Mouse (Mus musculus) heart, postnatal 14 days (tissue): ENCODE data around the gene Cyp26b1. TPM values are rescaled to one million over a fixed set of nuclear protein-coding genes. Genes with fewer than 3 reads are reported as not detected.

Source experiments
- DNase-seq, 2 experiments: peaks; one replicate each; pipeline ENCODE4 v3.0.0; 2021 to 2022
- intact Hi-C: fragments of 180-260 bp; cut with DNase I; formaldehyde crosslinking; loops from one replicate; pipeline ENCODE4 v1.15.1; 2025
- total RNA-seq, 2 experiments: library from RNA; stranded (reverse); gene quantifications; 2 replicates each; pipeline ENCODE4 v1.2.3; 2021

The Cyp26b1 gene
- total RNA-seq, 2 experiments from 2014 or later = 2.1 to 2.7 TPM

GRCm38 (mm10) chr6:84568880-84569279 lies 24.8 kb downstream of the Cyp26b1 start:
- intact Hi-C loops = no loop called here
- no peak for DNase-seq

GRCm38 (mm10) chr6:84567696-84568095 lies 26.0 kb downstream of the Cyp26b1 start:
- DNase-seq = no peak
- intact Hi-C loops = no loop called here

- DNase-seq = no peak
- intact Hi-C loops = no loop called here
These were observed 26.9 kb downstream of the Cyp26b1 start for GRCm38 (mm10) chr6:84566825-84567224.

GRCm38 (mm10) chr6:84565245-84565644 lies 28.5 kb downstream of the Cyp26b1 start:
- DNase-seq = no peak
- intact Hi-C loops = no loop called here

- DNase-seq = no peak
- intact Hi-C loops = no loop called here
These were observed 30.8 kb downstream of the Cyp26b1 start for GRCm38 (mm10) chr6:84562948-84563347.

- intact Hi-C loops = no loop called here
- DNase-seq = no peak
These were observed 32.5 kb downstream of the Cyp26b1 start for GRCm38 (mm10) chr6:84561171-84561570.

- no peak for DNase-seq
- intact Hi-C loops = no loop called here
These were observed 43.8 kb downstream of the Cyp26b1 start for GRCm38 (mm10) chr6:84549852-84550437.

- intact Hi-C loops = no loop called here
- DNase-seq = no peak
These were observed 48.3 kb downstream of the Cyp26b1 start for GRCm38 (mm10) chr6:84545428-84545827.

GRCm38 (mm10) chr6:84544359-84544758 lies 49.3 kb downstream of the Cyp26b1 start:
- intact Hi-C loops = no loop called here
- no peak for DNase-seq

- intact Hi-C loops = no loop called here
- DNase-seq = no peak
These were observed 50.2 kb downstream of the Cyp26b1 start for GRCm38 (mm10) chr6:84543516-84543915.

GRCm38 (mm10) chr6:84539924-84540323 lies 53.8 kb downstream of the Cyp26b1 start:
- intact Hi-C loops = no loop called here
- DNase-seq = no peak

GRCm38 (mm10) chr6:84538681-84539080 lies 55.0 kb downstream of the Cyp26b1 start:
- no peak for DNase-seq
- intact Hi-C loops = no loop called here

- DNase-seq = no peak
- intact Hi-C loops = no loop called here
These were observed 56.0 kb downstream of the Cyp26b1 start for GRCm38 (mm10) chr6:84537611-84538197.

- intact Hi-C loops = no loop called here
- no peak for DNase-seq
These were observed 58.8 kb downstream of the Cyp26b1 start for GRCm38 (mm10) chr6:84534944-84535343.

- intact Hi-C loops = no loop called here
These were observed 63.8 kb downstream of the Cyp26b1 start for GRCm38 (mm10) chr6:84529912-84530311.

GRCm38 (mm10) chr6:84524901-84525601 lies 68.7 kb downstream of the Cyp26b1 start:
- intact Hi-C loops = no loop called here
- DNase-seq = no peak

More at GRCm38 (mm10) chr6:84529912-84530311, 63.8 kb downstream of the Cyp26b1 start:
- no peak for DNase-seq
